Mouse (Mus musculus) cerebellum, postnatal 4 days (tissue): ENCODE data around the gene Vmn1r228.

Experiments
- DNase-seq, 2 experiments: peaks; one replicate each; pipeline ENCODE4 v3.0.0; 2022; ENCODE audit warnings: low spot score in 2 of 2, mixed read lengths in 1 of 2

Vmn1r228 gene

GRCm38 (mm10) chr17:20786057-20786456, at the start of gene Vmn1r228:
Gene Vmn1r228, minus strand, starts transcription at chr17:20786157.
- DNase-seq, result no peak

- no peak for DNase-seq
Observed at GRCm38 (mm10) chr17:20811255-20811654, 25.3 kb upstream of the Vmn1r228 start, which contains the start of gene Vmn1r229. Gene Vmn1r229, plus strand, starts transcription at chr17:20811555.

- DNase-seq, result no peak
Observed at GRCm38 (mm10) chr17:20729543-20729942, 56.4 kb downstream of the Vmn1r228 start, which contains the start of gene Vmn1r227. Gene Vmn1r227, plus strand, starts transcription at chr17:20729843.
